Mouse (Mus musculus) ES-E14 (cell line): ENCODE measurements around the gene Lenep.

ENCODE experiments used
- CHD2 ChIP-seq: IDR thresholded peaks from 2 replicates; pipeline ENCODE4 v1.6.1; 2014; ENCODE audit warnings: mild to moderate bottlenecking, low read depth, low read length, inconsistent platforms
- HCFC1 ChIP-seq: IDR thresholded peaks from 2 replicates; pipeline ENCODE4 v1.6.1; 2012; ENCODE audit warnings: low read length, inconsistent platforms, borderline replicate concordance; ENCODE audit not compliant: insufficient read depth
- MAFK ChIP-seq: IDR thresholded peaks from 2 replicates; pipeline ENCODE4 v1.6.1; 2014; ENCODE audit warnings: mild to moderate bottlenecking, low read depth, low read length, inconsistent platforms; ENCODE audit not compliant: insufficient read depth
- ZC3H11A ChIP-seq: IDR thresholded peaks from 2 replicates; pipeline ENCODE4 v1.6.1; 2012; ENCODE audit warnings: low read depth, mild to moderate bottlenecking, inconsistent platforms, low read length, borderline replicate concordance
- ZNF384 ChIP-seq: IDR thresholded peaks from 2 replicates; pipeline ENCODE4 v1.6.1; 2012; ENCODE audit warnings: low read depth, low read length, inconsistent platforms

DNA sequence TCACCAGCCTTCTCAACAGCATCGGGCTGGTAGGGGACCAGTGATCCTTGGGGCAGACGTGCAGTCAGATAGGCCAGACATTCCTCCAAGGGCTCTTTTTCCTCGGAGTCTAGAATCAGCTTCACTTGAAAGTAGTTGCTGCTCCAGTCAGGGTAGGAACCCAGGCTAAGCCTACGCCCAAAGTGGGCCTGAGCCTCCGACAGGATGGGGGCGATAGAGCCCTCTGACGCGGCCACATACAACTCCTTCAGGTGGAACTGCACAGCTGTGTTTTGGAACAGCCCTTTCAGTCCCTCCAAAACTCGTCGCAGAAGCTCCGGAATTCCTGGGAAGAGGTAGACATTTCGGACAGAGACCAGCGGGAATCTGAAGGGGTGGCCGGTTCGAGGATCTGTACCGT lies 5.9 kb upstream of the Lenep start:
- TF ChIP-seq CHD2: no peak
- no peak for TF ChIP-seq MAFK
- no peak for TF ChIP-seq HCFC1
- TF ChIP-seq ZNF384: no peak
- no peak for TF ChIP-seq ZC3H11A
